Mouse (Mus musculus) megakaryocyte, embryonic 14.5 days (primary cell): ENCODE results near the gene Rhbdd3. TPM values are rescaled to one million over a fixed set of nuclear protein-coding genes. Genes with fewer than 3 reads are reported as not detected.

Experiments
- H3K27me3 ChIP-seq: replicated peaks from 2 replicates; pipeline ENCODE3; 2012; ENCODE audit warnings: inconsistent platforms
- H3K36me3 ChIP-seq: replicated peaks from 2 replicates; pipeline ENCODE3; 2012; ENCODE audit warnings: low read length, inconsistent platforms, mixed read lengths
- H3K4me1 ChIP-seq: 2 replicates; pipeline ENCODE4 v1.6.1; 2012; ENCODE audit warnings: inconsistent platforms
- H3K4me3 ChIP-seq: replicated peaks from 2 replicates; pipeline ENCODE3; 2012; ENCODE audit warnings: moderate library complexity, mild to moderate bottlenecking, inconsistent platforms
- H3K9me3 ChIP-seq: 2 replicates; pipeline ENCODE4 v1.6.1; 2012; ENCODE audit warnings: inconsistent platforms
- FLI1 ChIP-seq: IDR thresholded peaks from 2 replicates; pipeline ENCODE4 v1.6.1; 2012; ENCODE audit warnings: low read length, inconsistent platforms, mixed read lengths
- GATA1 ChIP-seq: IDR thresholded peaks from 3 replicates; pipeline ENCODE4 v1.6.1; 2012; ENCODE audit warnings: mixed read lengths, low read length, inconsistent platforms, borderline replicate concordance
- polyA plus RNA-seq: library from polyadenylated mRNA; stranded (reverse); fragments of >175 nt; gene quantifications from 2 replicates; pipeline ENCODE4 v1.2.3, GENCODE M21; 2012; ENCODE audit warnings: low replicate concordance; ENCODE audit not compliant: insufficient read depth

Gene Rhbdd3
- polyA plus RNA-seq, 1 experiment: 28.8 TPM

GRCm38 (mm10) chr11:5057856-5058641 is 40.7 kb upstream of the Rhbdd3 start, which contains the start of gene Rasl10a:
Rasl10a (plus strand) TSS chr11:5058128.
- TF ChIP-seq FLI1: no peak
- no peak for TF ChIP-seq GATA1
- Histone ChIP-seq H3K36me3 (peaks cover 55% of the 10 kb centered on the region), H3K27me3 (peaks cover 53% of the 10 kb centered on the region), H3K4me1 (peaks cover 94% of the 10 kb centered on the region), H3K9me3 (peaks cover 38% of the 10 kb centered on the region), H3K4me3 (peak within 1 kb of the TSS; percentile 94)

GRCm38 (mm10) chr11:5058783-5059182 is 39.9 kb upstream of the Rhbdd3 start:
- Histone ChIP-seq H3K27me3 (peaks cover 53% of the 10 kb centered on the region), H3K4me1 (peaks cover 97% of the 10 kb centered on the region)
- TF ChIP-seq GATA1 (no peak), FLI1 (no peak)

GRCm38 (mm10) chr11:5059230-5059629 is 39.5 kb upstream of the Rhbdd3 start:
- Histone ChIP-seq H3K27me3 (peaks cover 53% of the 10 kb centered on the region), H3K4me3 (peak overlapping the region; percentile 94), H3K9me3 (peaks cover 50% of the 10 kb centered on the region), H3K36me3 (peaks cover 66% of the 10 kb centered on the region), H3K4me1 (peaks cover 98% of the 10 kb centered on the region)
- no peak for TF ChIP-seq FLI1
- TF ChIP-seq GATA1: no peak

More at GRCm38 (mm10) chr11:5058783-5059182, 39.9 kb upstream of the Rhbdd3 start:
- Histone ChIP-seq H3K9me3 (peaks cover 45% of the 10 kb centered on the region), H3K36me3 (peaks cover 62% of the 10 kb centered on the region), H3K4me3 (peak overlapping the region; percentile 94)

DNA sequence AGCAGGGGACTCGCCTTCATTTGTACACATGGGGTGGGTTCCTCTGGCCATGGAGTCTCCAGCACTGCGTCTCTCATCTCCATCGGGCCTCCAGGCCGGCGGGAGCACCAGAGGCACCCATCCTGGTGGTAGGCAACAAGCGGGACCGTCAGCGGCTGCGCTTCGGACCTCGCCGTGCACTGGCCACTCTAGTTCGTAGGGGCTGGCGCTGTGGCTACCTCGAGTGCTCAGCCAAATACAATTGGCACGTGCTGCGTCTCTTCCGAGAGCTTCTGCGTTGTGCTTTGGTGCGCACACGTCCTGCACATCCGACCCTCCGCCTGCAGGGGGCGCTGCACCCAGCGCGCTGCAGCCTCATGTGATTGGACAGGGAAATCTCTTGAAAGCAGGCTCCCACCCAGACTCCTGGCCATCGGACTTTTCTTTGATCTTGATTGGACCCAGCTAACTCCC is 39.0 kb upstream of the Rhbdd3 start:
- peaks cover 53% of the 10 kb centered on the region for H3K27me3 ChIP-seq

DNA sequence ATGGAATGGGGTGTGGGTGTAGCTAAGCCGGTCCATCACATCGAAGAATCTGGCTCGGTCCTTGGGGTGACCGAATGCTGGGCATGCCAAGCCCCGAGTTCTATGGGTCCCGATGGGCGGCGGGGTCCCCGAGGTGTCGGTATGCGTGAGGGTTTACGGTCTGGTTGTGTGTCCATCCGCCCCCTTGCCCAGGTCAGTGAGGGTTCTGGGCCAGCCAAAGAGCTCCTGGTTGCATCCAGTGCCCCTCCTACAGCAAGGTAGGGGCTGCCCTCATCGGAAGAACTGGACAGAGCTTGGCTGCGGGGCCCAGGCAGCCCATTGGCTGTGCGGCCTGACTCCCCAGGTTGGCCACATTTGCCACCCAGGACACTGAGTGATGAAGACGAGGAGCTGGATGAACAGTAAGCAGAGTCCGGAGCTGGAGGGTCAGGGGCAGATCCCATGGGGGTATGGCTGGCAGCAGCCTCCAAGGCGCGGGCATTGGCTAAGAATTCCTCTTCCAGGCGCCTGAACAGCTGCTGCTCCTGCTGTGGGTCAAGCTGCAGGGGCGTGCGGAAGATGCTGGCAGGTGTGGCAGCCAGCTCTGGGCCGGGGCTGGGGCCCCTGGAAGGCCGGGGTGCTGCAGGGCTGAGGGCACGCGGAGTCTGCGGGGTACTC is 37.8 kb upstream of the Rhbdd3 start:
- Histone ChIP-seq H3K27me3 (peaks cover 46% of the 10 kb centered on the region), H3K4me3 (peak overlapping the region; percentile 95), H3K4me1 (peaks cover 95% of the 10 kb centered on the region), H3K36me3 (peaks cover 67% of the 10 kb centered on the region), H3K9me3 (peaks cover 51% of the 10 kb centered on the region)
- TF ChIP-seq GATA1: no peak
- TF ChIP-seq FLI1: no peak

More for the DNA sequence above, 39.0 kb upstream of the Rhbdd3 start:
- peaks cover 51% of the 10 kb centered on the region for H3K9me3 ChIP-seq
- H3K4me1 ChIP-seq: peaks cover 98% of the 10 kb centered on the region
- H3K4me3 ChIP-seq: peak overlapping the region; percentile 94
- H3K36me3 ChIP-seq: peaks cover 71% of the 10 kb centered on the region
- TF ChIP-seq FLI1 (no peak), GATA1 (no peak)

DNA sequence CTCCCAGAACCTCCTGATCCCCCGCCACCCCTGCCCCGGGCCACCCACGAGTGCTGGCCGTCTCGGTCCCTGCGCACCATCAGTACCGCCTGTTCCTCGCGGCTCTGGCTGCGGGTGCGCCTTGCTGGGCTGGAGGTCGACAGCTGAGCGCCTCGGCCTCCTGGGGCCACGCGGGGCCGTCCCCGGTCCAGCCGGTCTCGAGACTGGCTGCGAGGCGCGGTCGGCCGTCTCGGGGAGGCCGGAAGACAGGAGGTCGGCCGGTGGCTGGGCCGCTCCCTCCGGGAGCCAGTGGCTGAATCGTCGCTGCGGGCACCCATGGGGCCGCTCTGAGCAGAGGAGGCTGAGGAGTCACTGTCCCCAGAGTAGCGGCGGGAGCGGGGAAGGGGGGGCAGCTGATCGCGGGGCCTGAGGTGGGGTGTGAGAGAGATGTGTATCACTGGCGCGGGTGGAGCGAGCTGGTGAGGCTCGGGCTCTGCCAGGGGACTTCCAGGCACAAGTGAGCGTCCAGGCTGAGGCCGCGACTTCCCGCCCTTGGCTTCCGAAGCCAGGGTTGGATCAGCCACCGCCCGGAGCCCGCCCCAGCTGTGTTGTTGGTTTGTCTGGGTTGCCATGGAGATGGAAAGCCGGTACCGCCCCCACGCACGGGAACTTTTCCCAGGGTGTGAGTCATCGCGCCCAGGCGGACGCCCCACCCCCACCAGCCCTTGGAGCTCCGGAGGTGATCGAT is 37.1 kb upstream of the Rhbdd3 start:
- H3K4me1 ChIP-seq: peaks cover 94% of the 10 kb centered on the region
- peaks cover 51% of the 10 kb centered on the region for H3K9me3 ChIP-seq
- TF ChIP-seq GATA1 (no peak), FLI1 (no peak)
- H3K27me3 ChIP-seq: peaks cover 40% of the 10 kb centered on the region
- H3K36me3 ChIP-seq: peaks cover 64% of the 10 kb centered on the region
- peak overlapping the region; percentile 95 for H3K4me3 ChIP-seq

- H3K4me3 ChIP-seq: peak overlapping the region; percentile 95
- peaks cover 33% of the 10 kb centered on the region for H3K27me3 ChIP-seq
- H3K36me3 ChIP-seq: peaks cover 63% of the 10 kb centered on the region
- TF ChIP-seq FLI1 (no peak), GATA1 (no peak)
- H3K9me3 ChIP-seq: peaks cover 51% of the 10 kb centered on the region
- peaks cover 94% of the 10 kb centered on the region for H3K4me1 ChIP-seq
Measured at GRCm38 (mm10) chr11:5062326-5062725, 36.4 kb upstream of the Rhbdd3 start.

- Histone ChIP-seq H3K36me3 (peaks cover 70% of the 10 kb centered on the region), H3K4me3 (peak overlapping the region; percentile 95), H3K4me1 (peaks cover 94% of the 10 kb centered on the region), H3K27me3 (peaks cover 26% of the 10 kb centered on the region), H3K9me3 (peaks cover 51% of the 10 kb centered on the region)
- TF ChIP-seq GATA1 (no peak), FLI1 (no peak)
Measured at GRCm38 (mm10) chr11:5062860-5063505, 35.7 kb upstream of the Rhbdd3 start.
